Mouse (Mus musculus) midbrain, postnatal 0 days (tissue): ENCODE measurements around the gene Taf10. TPM values are rescaled to one million over a fixed set of nuclear protein-coding genes. Genes with fewer than 3 reads are reported as not detected.
"Not testable (repeated sequence)": the region's sequence is repeated elsewhere in the genome, so short reads cannot be mapped to it uniquely, and the experiment has no call there.

Experiments used
- ATAC-seq: fragments of 200-750 bp; cut with Nextera tagmentation; 2 replicates; pipeline ENCODE4 v1.8.0; 2017; ENCODE audit warnings: moderate number of reproducible peaks, mild to moderate bottlenecking, moderate TSS enrichment, moderate library complexity; ENCODE audit not compliant: low FRiP score
- DNase-seq: peaks from one replicate; pipeline ENCODE4 v3.0.0-alpha.2; 2015; ENCODE audit warnings: low spot score
- H3K27ac ChIP-seq: fragments of 300-500 bp; sonication (generic); 2 replicates; pipeline ENCODE4 v1.5.1; 2014; ENCODE audit warnings: low read depth, mild to moderate bottlenecking, low read length, mixed read lengths
- H3K27me3 ChIP-seq: fragments of 300-500 bp; sonication (generic); 2 replicates; pipeline ENCODE4 v1.6.1; 2014; ENCODE audit warnings: low read length, control low read depth, mixed read lengths; ENCODE audit not compliant: insufficient read depth
- H3K36me3 ChIP-seq: fragments of 300-500 bp; sonication (generic); 2 replicates; pipeline ENCODE4 v1.6.1; 2014; ENCODE audit warnings: low read length, control low read depth, mixed read lengths; ENCODE audit not compliant: insufficient read depth
- H3K4me1 ChIP-seq: fragments of 300-500 bp; sonication (generic); 2 replicates; pipeline ENCODE4 v1.6.1; 2014; ENCODE audit warnings: mild to moderate bottlenecking, control low read depth, antibody characterized with exemption, low read length, mixed read lengths; ENCODE audit not compliant: insufficient read depth
- H3K4me2 ChIP-seq: fragments of 300-500 bp; sonication (generic); 2 replicates; pipeline ENCODE4 v1.6.1; 2014; ENCODE audit warnings: low read depth, mild to moderate bottlenecking, low read length, mixed read lengths; ENCODE audit not compliant: poor library complexity, severe bottlenecking
- H3K4me3 ChIP-seq: fragments of 300-500 bp; sonication (generic); 2 replicates; pipeline ENCODE4 v1.5.1; 2014; ENCODE audit warnings: low read depth, mild to moderate bottlenecking, low read length, moderate library complexity
- H3K9ac ChIP-seq: fragments of 300-500 bp; sonication (generic); replicated peaks from 2 replicates; pipeline ENCODE4 v1.6.1; 2014; ENCODE audit warnings: mild to moderate bottlenecking, low read length, moderate library complexity, mixed read lengths; ENCODE audit not compliant: poor library complexity, severe bottlenecking
- H3K9me3 ChIP-seq: fragments of 300-500 bp; sonication (generic); 2 replicates; pipeline ENCODE4 v1.6.1; 2016; ENCODE audit warnings: low read length, control low read depth
- CTCF ChIP-seq: IDR thresholded peaks from 2 replicates; pipeline ENCODE4 v1.5.1; 2016; ENCODE audit warnings: antibody characterized with exemption, mild to moderate bottlenecking
- WGBS: fragments of 180-500 bp; shearing (Covaris S2); extraction: QIAGEN DNeasy Blood & Tissue Kit; methylation state at CpG from one replicate; pipeline ENCODE4 v1.1.7; 2014; 5-methylcytosine and 5-hydroxymethylcytosine counted together
- polyA plus RNA-seq: library from polyadenylated mRNA; unstranded; fragments of >200 nt; fragmentation: Nextera tagmentation; extraction: Ambion mirVana; gene quantifications from 2 replicates; pipeline ENCODE4 v1.2.1, GENCODE M21; 2015
- total RNA-seq: library from RNA; depleted of rRNA; stranded (reverse); fragments of >200 nt; gene quantifications from 2 replicates; pipeline ENCODE4 v1.2.3, GENCODE M21; 2014

Gene Taf10
- total and polyA plus RNA-seq, 2 experiments from 2014 or later = 65.7 to 91.2 TPM

DNA sequence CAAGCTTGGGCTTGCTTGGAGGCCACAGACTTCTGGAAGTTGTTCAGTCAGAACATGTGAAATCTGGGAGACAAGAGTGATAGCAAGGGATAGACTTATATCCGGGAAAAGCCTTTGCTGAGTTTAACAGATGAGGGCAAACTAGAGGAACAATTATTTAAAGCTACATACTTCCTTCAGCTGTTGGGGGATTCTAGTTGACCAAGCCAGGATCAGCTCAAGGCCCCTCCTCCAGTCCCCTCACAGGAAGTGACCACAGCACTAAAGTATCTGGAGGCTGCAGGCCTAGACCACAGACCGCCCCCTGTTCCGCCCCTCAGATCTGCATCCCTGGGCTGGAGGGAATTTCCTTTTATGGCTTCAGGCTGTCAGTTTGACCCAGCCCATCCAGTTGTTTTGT, 5.2 kb downstream of the Taf10 start:
- H3K9me3 ChIP-seq = no peaks in the 10 kb centered on the region
- 43% methylated on average over 3 of the region's 3 CpGs for WGBS
- H3K27ac ChIP-seq = no peak overlapping the region
- H3K4me2 ChIP-seq = no peak overlapping the region; the same call in 1 of the 2 replicates
- ATAC-seq = no peak
- TF ChIP-seq CTCF = no peak
- peaks cover 18% of the 10 kb centered on the region for H3K36me3 ChIP-seq
- H3K27me3 ChIP-seq = no peaks in the 10 kb centered on the region
- H3K4me1 ChIP-seq = peaks cover 9% of the 10 kb centered on the region; the same call in 1 of the 2 replicates
- DNase-seq = no peak
- no peak overlapping the region for H3K4me3 ChIP-seq
- no peak overlapping the region for H3K9ac ChIP-seq

DNA sequence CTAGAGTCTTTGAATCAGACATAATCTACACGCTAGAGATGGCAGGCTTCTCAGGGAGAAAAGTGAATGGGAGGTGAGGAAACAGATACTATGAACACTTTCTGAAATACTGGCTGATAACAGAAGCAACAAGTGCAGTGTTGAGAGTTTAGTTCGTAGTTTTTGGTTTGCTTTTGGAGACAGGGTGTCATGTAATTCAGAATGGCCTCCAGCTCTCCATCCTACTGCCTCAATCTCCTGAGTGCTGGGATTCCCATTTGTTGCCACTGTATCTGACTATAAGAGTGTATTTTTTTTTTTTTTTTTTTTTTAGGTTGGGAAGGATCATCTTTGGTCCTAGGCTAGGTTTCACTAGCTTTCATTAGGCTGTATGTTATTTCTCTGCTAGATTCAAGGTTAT, 5.9 kb downstream of the Taf10 start:
- WGBS = 73% methylated on average over 2 of the region's 2 CpGs
- no peak overlapping the region for H3K9ac ChIP-seq
- no peaks in the 10 kb centered on the region for H3K27me3 ChIP-seq
- H3K4me3 ChIP-seq = no peak overlapping the region
- peaks cover 24% of the 10 kb centered on the region for H3K36me3 ChIP-seq
- H3K4me1 ChIP-seq = peaks cover 7% of the 10 kb centered on the region; the same call in 1 of the 2 replicates
- DNase-seq (no peak), ATAC-seq (no peak)
- no peak overlapping the region for H3K27ac ChIP-seq
- no peak for TF ChIP-seq CTCF
- H3K9me3 ChIP-seq = no peaks in the 10 kb centered on the region
- H3K4me2 ChIP-seq = peak overlapping the region; percentile 95

DNA sequence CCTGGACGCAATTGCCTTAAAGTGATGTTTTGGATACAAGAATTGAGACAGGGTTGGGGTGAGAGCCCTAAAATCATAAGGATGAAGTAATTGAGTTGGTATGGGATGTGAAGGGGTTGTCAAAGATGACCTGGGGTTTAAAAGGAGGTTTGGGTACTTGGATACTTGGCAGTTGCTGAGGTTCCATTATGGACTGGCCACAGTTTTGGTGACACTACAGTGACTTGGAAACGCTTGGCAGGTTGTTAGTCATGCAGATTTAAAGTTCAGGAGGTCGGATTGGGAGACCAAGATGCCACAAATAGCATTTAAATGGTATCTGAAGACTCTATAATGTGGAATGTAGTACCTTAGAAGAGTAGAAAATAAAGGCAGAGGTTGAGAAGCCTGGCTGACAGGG, 6.5 kb downstream of the Taf10 start:
- Histone ChIP-seq H3K9me3 (no peaks in the 10 kb centered on the region), H3K9ac (no peak overlapping the region; the same call in 1 of the 2 replicates), H3K27me3 (no peaks in the 10 kb centered on the region), H3K36me3 (peaks cover 30% of the 10 kb centered on the region), H3K4me1 (peaks cover 6% of the 10 kb centered on the region; the same call in 1 of the 2 replicates), H3K4me3 (peak overlapping the region; percentile 84), H3K4me2 (peak overlapping the region; percentile 95), H3K27ac (no peak overlapping the region)
- DNase-seq (no peak), ATAC-seq (no peak)
- WGBS = 20% methylated on average over 3 of the region's 3 CpGs
- TF ChIP-seq CTCF = no peak

DNA sequence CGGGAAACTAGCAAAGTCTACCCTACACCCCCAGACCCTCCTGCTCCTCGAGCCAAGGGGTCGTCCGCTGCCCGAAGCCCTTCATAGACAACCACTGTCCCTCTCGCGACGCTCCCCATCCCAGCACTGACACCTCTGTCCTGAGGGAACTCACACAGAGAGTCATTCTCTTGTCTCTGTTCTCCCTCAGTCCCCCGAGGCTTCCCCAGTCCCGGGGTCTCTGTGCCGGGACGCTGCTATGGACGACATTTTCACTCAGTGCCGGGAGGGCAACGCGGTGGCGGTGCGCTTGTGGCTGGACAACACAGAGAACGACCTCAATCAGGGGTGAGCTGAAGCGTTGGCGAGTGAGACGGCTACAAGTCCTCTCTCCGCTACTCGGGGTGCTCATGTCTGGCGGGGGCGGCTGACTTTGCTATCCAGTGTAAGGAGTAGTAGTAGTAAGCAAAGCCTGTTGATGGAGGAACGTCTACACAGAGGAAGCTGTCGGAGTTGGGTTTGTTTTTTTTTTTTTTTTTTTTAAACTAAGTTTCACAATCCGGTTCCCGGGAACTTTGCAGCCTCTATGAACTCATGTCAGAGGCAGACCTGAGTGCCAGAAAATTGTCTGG, 7.1 kb downstream of the Taf10 start, which contains the start of gene Rrp8:
Gene Rrp8 (minus strand): TSS at position 475 of the 611 bp plus-strand sequence.
- no peak for DNase-seq
- under 1% methylated on average over 30 of the region's 30 CpGs for WGBS
- peak within 1 kb of the TSS; percentile 84 for H3K4me3 ChIP-seq
- peaks cover 6% of the 10 kb centered on the region; the same call in 1 of the 2 replicates for H3K4me1 ChIP-seq
- peak within 1 kb of the TSS; percentile 95 for H3K4me2 ChIP-seq
- TF ChIP-seq CTCF = no peak
- H3K9me3 ChIP-seq = no peaks in the 10 kb centered on the region
- peak; percentile 14 for ATAC-seq
- peaks cover 29% of the 10 kb centered on the region for H3K36me3 ChIP-seq
- H3K27me3 ChIP-seq = no peaks in the 10 kb centered on the region
- H3K9ac ChIP-seq = peak within 1 kb of the TSS; percentile 72
- peak within 1 kb of the TSS; percentile 70 for H3K27ac ChIP-seq

DNA sequence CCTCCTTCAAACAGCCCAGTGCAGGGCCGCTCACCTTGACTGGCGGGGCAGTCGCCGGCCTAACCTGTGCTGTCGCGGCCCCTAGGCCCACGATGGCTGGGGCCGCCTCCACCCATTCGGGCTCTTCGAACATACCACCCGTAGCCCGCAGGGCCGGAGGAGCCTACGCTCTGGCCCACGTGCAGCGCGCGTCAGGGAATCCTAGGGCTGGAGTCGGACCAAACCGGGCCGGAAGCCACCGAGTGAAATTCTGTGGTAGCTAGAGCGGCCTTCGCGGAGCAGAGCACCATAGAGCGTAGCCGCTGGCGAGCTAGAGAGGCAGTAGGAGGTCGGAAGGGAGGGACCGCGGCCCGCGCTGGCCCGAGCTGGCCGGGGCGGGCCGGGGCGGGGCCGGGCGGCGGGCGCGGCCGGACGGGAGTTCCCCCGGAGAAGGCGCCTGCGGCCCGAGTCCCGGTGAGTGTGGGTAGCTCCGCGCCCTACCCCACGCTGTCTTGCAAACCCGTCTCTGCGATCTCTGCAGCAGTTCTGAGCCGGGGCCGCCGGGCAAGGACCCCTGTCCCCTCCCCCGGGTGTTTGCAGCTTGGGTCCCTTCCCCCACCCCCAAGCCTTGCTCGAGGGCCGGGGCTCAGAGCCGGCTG, 7.8 kb downstream of the Taf10 start, which contains the start of gene Ilk:
Gene Ilk (plus strand): TSS at position 329 of the 638 bp plus-strand sequence.
- ATAC-seq (peak; percentile 94), DNase-seq (peak; percentile 93)
- Histone ChIP-seq H3K36me3 (peaks cover 29% of the 10 kb centered on the region), H3K27ac (peak within 1 kb of the TSS; percentile 70), H3K27me3 (no peaks in the 10 kb centered on the region), H3K9ac (peak within 1 kb of the TSS; percentile 72), H3K9me3 (no peaks in the 10 kb centered on the region), H3K4me1 (peaks cover 6% of the 10 kb centered on the region; the same call in 1 of the 2 replicates), H3K4me2 (peak within 1 kb of the TSS; percentile 95), H3K4me3 (peak within 1 kb of the TSS; percentile 84)
- TF ChIP-seq CTCF = no peak
- WGBS = under 1% methylated on average over 42 of the region's 62 CpGs

DNA sequence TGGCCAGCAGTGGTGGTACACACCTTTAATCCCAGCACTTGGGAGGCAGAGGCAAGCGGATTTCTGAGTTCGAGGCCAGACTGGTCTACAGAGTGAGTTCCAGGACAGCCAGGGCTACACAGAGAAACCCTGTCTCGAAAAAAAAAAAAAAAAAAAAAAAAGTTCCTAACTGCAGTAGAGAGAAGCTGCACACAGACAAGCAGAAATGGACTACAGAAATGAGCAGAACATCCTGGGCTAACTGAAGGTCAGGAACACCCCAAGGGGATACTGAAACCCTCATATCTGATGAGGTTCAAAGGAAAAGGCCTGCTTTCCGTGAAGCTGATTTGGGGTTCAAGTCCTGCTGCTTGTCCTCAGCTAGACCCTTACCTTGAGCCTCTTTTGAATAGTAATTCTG, 8.7 kb downstream of the Taf10 start:
- H3K9me3 ChIP-seq, H3K4me1 ChIP-seq, H3K27ac ChIP-seq, H3K27me3 ChIP-seq, ATAC-seq, DNase-seq: not testable (repeated sequence)
- H3K4me2 ChIP-seq = peak overlapping the region; percentile 95
- H3K4me3 ChIP-seq = peak overlapping the region; percentile 84
- H3K36me3 ChIP-seq = peaks cover 24% of the 10 kb centered on the region
- 49% methylated on average over 4 of the region's 4 CpGs for WGBS
- H3K9ac ChIP-seq = peak overlapping the region; percentile 72; the same call in 1 of the 2 replicates
